Mouse (Mus musculus) mouse trophoblast stem cell (cell line): ENCODE results near the gene Caln1.
"Not testable (repeated sequence)": the region's sequence is repeated elsewhere in the genome, so short reads cannot be mapped to it uniquely, and the experiment has no call there.

Experiments used
- in situ Hi-C, 2 experiments: fragments of 300-500 bp; cut with MseI, MboI; formaldehyde crosslinking; loops; 2 replicates in 1 of 2; 3 replicates in 1 of 2; pipeline ENCODE4 v1.15.1; 2025

Gene Caln1

DNA sequence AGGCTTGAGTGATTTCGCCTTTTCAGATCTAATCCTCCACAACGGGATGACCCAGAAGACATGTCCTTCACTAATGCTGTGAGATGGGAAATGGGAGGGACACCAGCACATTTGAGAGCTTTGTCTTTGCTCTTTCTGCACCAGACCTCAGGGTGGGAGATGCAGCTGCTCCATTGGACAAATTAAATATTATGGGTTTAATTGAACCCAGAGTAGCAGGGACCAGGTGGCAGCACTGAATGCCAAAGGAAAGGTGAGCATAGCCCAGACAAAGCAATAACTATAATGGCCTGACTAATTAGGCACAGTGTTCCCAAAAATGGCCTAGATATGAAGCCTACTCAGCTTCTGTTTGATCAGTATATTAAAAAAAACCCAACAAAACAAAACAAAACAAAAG is 158.2 kb downstream of the Caln1 start:
- in situ Hi-C loops, result no loop called here

DNA sequence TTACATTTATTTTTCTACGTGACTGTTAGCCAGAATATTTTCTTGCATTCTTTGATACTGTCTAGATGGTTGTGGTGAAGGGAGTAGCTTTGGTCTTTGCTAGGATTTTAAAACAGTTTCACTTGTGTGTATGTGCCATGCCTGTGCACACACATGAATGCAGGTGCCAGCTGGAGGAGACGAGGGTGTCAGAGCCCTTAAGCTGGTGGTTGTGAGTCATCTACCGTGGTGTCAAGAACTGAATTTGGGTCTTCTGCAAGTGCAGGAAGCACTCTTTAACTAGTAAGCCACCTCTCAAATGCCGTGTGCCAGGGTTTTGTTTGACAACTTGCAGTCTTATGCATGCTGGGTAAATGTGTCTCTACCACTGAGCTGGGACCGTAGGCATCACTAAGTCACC is 178.2 kb downstream of the Caln1 start:
- in situ Hi-C loops, result no loop called here

DNA sequence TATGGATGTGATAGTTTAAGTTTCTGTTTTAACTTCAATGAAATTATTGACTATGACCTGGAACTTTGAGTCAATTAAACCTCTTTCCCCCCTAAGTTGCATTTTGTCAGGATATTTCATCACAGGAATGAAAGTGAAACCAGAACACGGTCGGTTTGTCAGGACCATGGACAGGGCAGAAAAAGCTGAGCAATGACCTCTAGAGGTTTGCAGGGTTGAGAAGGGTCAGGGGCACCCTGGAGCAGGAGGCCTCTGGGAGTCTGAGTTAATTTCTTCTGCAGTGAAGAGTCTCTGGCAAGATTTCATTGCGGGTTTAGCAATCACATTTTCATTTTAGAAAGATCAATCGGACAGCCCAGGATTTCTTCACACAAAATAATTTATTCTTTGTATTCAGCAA is 184.7 kb downstream of the Caln1 start:
- in situ Hi-C loops, result no loop called here

- in situ Hi-C loops, result no loop called here
Observed at GRCm38 (mm10) chr5:130563146-130563545, 193.9 kb downstream of the Caln1 start.

- in situ Hi-C loops, result no loop called here
Observed at GRCm38 (mm10) chr5:130566002-130566401, 196.7 kb downstream of the Caln1 start.

- in situ Hi-C loops, result no loop called here
Observed at GRCm38 (mm10) chr5:130577581-130577980, 208.3 kb downstream of the Caln1 start.

DNA sequence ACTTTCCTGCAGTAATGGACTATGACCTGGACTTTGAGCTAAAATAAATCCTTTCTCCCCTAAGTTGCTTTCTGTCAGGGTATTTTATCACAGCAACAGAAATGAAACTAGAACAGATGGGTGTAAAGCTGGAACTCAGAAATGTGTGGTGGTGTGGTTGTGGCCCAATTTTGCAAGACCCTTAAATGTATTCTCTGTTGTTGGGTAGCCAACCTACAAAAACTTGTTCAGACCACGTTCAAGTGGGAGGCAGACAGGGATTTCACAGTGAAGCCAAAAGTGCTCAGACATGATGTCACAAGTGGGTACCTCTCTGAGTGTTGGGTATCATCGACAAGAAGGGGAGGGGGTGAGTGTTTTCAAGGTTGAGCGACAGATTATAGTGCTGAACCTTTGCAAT is 214.8 kb downstream of the Caln1 start:
- in situ Hi-C loops, result no loop called here

GRCm38 (mm10) chr5:130586257-130586656 is 217.0 kb downstream of the Caln1 start:
- in situ Hi-C loops, result no loop called here

GRCm38 (mm10) chr5:130596541-130596940 is 227.3 kb downstream of the Caln1 start:
- in situ Hi-C loops, result no loop called here

GRCm38 (mm10) chr5:130613657-130614056 is 244.4 kb downstream of the Caln1 start:
- in situ Hi-C loops, result no loop called here

GRCm38 (mm10) chr5:130614209-130614608 is 245.0 kb downstream of the Caln1 start:
- in situ Hi-C loops, result no loop called here

GRCm38 (mm10) chr5:130620060-130620459 is 250.8 kb downstream of the Caln1 start:
- in situ Hi-C loops, result no loop called here

DNA sequence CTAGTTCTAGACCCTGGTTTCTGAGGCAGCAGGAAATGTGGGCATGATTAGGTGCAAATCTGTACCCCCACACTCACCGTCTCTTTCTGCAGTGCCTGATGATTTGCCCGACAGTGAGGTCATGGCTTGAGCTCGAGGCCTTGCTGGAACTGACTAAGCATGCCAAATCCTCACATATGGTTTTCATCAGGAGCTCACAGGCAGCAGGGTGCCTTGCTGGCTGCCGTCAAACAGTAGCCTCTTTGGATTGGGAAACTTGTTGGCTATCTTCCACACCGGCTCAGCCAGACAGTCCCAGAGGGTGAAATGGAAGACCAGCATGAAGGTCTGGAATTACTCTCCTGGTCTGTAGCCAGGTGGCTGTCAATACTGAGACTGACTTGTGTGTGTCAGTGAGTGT is 254.0 kb downstream of the Caln1 start:
- in situ Hi-C loops, result no loop called here

- in situ Hi-C loops, result no loop called here
Observed at GRCm38 (mm10) chr5:130627800-130628199, 258.5 kb downstream of the Caln1 start.

DNA sequence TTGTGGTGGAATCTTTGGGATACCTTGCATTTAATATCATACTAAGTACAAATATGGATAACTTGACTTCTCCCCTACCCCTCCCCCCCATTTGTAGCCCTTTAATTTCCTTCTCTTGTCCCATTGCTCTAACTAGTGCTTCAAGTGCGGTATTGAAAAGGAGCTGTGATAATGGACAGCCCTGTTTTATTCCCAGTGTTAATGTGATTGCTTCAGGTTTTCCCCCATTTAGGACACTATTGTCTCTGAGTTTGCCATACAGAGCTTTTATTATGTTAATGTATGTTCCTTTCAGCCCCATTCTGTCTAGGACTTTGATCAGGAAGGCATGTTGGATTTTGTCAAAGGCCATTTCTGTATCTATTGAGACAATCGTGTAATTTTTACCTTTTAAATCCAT is 266.1 kb downstream of the Caln1 start:
- in situ Hi-C loops, result no loop called here

DNA sequence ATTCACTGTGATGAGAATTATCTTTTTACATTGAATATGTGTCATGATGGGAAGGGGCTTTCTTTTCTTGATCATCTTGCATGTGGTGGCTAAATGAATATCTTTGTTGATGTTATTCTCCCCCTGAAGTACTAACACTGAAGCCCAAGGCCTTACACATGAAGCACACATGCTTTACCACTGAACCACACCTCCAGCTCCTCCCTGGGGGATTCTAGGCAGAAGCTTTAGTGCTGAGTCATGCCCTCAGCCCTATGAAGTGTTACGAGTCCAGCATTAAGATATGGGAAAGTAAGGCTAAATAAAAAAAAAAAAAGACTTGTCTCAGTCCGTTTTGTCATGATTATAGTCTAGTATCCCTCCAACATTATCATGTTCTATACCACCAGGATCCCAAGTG is 272.6 kb downstream of the Caln1 start:
- in situ Hi-C loops, result no loop called here

DNA sequence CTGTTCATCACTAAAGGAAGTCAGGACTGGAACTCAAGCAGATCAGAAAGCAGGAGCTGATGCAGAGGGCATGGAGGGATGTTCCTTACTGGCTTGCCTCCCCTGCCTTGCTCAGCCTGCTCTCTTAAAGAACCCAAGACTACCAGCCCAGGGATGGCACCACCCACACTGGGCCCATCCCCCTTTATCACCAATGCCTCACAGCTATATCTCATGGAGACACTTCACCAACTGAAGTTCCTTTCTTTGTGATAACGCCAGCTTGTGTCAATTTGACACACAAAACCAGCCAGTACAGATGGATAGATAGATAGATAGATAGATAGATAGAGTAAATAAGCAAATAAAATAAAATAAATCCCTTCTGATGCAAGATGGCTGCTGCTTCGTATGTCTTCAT is 276.9 kb downstream of the Caln1 start:
- in situ Hi-C loops, result not testable (repeated sequence)

DNA sequence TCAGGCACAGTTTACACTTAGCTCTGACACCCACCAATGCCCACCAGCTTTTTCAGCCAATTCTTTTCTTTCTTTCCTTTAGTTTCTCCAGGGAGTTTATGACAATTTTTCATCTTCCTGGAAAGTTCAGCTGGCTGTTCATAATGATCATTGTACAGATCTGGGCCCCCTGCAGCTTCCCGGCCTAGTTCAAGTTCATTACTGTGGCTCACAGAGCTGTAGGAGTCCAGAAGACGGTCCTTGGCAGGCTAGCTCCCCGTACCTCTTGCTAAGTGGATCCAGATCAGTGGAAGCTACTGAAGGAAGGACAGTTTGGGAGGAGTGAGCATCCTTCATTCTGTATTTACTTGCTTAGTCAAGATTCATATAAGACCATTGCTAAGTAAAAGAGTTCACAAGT is 288.9 kb downstream of the Caln1 start:
- in situ Hi-C loops, result no loop called here

GRCm38 (mm10) chr5:130666091-130666490 is 296.8 kb downstream of the Caln1 start:
- in situ Hi-C loops, result no loop called here

DNA sequence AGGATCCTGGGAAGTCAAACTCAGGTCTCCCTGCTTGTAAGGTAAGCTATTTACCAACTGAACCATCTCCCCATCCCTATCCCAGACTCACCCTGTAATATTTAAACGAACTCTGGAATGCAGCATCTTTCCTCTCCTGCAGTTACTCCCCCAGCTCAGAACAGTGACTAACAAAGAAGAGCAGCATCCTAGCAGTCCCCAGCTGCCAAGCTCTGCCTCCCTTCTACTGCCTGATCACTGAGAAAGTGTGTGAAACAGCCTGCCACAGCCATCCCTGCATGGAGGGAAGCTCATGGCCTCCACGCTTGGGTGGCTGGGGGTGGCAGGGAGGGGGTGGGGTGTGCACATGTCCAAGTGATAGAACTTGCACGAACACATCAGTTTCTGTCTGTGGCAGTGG is 303.3 kb downstream of the Caln1 start:
- in situ Hi-C loops, result no loop called here

DNA sequence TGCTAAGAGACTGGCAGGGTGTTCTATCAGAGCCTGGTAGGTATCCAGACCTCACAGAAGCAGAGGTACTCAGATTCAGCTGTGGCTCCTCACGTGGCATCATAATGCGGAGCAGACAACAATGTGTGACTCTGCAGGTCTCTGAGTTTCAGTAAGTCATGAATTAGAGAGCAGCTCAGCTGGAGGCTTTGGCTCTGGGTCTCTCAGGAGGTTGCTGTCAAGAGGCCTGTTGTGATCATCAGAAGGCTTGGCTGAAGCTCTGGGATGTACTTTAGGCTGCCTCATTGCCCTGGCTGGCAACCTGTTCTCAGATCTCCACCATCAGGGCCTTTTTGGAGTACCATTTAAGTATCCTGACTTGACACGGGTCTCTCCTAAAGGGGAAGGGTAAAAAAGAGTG is 303.8 kb downstream of the Caln1 start:
- in situ Hi-C loops, result no loop called here

DNA sequence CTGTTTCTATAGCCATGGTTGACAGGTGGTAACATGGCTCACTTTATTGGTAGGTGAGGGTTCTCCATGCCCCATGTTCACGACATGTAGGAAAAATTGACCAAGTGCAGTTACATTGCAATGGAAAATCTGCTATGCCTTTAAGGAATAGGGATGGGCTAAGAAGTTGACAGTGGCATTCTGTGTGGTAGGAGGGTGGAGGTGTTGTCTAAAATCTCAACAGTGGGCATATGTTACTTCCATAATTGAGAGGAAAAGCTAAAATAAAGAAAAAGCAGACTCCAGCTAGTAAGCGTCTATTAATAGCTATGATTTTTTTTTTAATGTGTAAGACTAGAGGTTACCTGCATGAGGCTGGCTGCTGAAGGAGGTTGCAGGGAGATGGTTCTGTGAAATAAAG is 308.6 kb downstream of the Caln1 start:
- in situ Hi-C loops, result no loop called here

DNA sequence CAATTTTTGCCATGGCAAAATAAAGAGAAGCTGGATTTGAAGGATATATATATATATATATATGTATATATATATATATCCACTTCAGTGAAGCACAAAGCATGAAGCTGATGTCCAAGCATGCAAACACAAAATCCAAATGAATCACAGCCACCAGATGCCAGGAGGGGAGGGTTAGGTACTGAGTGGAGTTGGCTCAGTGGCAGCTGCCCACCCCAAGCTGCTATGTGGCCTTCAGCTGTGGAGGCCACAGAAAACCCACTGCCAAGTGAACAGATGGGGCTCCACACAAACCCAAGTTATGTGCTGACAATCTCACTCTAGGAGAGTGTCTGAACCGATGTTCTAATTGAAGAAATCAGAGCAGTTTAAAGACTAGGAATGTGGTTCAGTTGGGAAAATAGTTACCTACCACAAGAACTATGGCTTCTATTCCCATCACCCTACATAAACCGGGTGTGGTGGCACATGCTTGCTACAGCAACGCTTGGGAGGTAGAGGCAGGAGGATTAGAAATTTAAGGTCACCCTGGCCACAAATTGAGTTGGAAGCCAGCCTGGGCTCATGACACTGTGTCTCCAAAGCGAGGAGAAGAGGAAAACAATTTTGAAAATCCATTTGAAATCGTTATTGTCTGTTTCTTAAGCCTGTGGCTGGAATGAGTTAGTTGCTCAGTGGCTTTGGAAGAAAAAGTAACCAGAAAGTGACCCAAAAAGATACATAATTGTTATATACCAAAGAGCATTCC is 316.8 kb downstream of the Caln1 start:
- in situ Hi-C loops, result no loop called here
